14 mouse cellular contexts compared by ENCODE assay signal in the genomic region with DNA sequence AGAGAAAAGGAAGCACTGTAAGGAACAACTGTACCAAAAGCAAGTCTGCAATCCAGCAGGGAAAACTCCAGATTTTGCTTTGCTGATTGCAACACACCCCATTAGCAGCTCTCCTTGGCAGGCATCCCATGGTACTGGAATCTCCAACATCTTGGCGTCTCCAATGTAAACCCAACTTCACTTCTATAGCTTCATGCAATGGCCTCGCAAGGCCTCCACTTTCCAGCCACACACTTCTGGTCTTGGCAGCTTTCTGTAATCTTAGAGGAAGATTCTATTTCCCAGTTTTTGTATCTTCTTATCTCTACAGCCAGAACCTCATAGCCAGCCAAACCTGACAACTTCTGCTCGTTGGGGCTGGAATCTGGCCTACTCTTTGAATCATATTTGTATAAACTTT. TPM values are rescaled to one million over a fixed set of nuclear protein-coding genes. Genes with fewer than 3 reads are reported as not detected.
DNase-seq lines count a peak whose midpoint lies in the region; ATAC-seq and TF ChIP-seq lines count a peak whose summit lies in the region.
"Had no signal": no experiment of that assay in that cellular context is flagged by ENCODE, and none has a peak within 500 bp of the region (broad histone marks: within the 10 kb centered on the region; RNA-seq: fewer than 3 reads in every experiment).

No protein-coding gene starts in this region.

- H3K4me2 ChIP-seq in forebrain, postnatal 0 days (ENCODE audit: low read depth) = no peak overlapping the region
- H3K4me2 ChIP-seq in forebrain, embryonic 12.5 days = no peak overlapping the region
- H3K4me2 ChIP-seq in intestine, embryonic 16.5 days (ENCODE audit: low read depth, low read length) = no peak overlapping the region
- no peak overlapping the region for H3K4me2 ChIP-seq in midbrain, embryonic 11.5 days
- H3K4me2 ChIP-seq: midbrain, embryonic 12.5 days had no signal

- peak; percentile 33 for DNase-seq in forebrain, postnatal 0 days
- DNase-seq in urinary bladder, postnatal 14 days (ENCODE audit: low spot score) = peak; percentile 43
- DNase-seq in urinary bladder, adult 2 months (ENCODE audit: low spot score) = no peak
- peak; percentile 4 for DNase-seq in telencephalon, adult 2 months (ENCODE audit: low read depth, low spot score)
- DNase-seq in midbrain, embryonic 11.5 days (ENCODE audit: low spot score, missing footprints) = no peak
- DNase-seq in thymus, adult 2 months = no peak
- DNase-seq: cerebellum, adult 8-10 months; kidney, postnatal 36 days had no signal

- no peak overlapping the region for H3K27ac ChIP-seq in forebrain, postnatal 0 days (ENCODE audit: low read depth, low read length)
- no peak overlapping the region for H3K27ac ChIP-seq in forebrain, embryonic 12.5 days
- H3K27ac ChIP-seq in intestine, embryonic 16.5 days (ENCODE audit: low read length) = no peak overlapping the region
- H3K27ac ChIP-seq in midbrain, embryonic 11.5 days (ENCODE audit: low read depth, low read length) = no peak overlapping the region
- no peak overlapping the region for H3K27ac ChIP-seq in thymus, adult 2 months (ENCODE audit: control insufficient read depth, insufficient read depth, low read length)
- H3K27ac ChIP-seq: midbrain, embryonic 12.5 days had no signal

- no peak for TF ChIP-seq CTCF in forebrain, postnatal 0 days (IDR thresholded peaks at IDR 0.05; ENCODE audit: low read depth)
- no peak for TF ChIP-seq CTCF in thymus, adult 2 months (IDR thresholded peaks at IDR 0.05; ENCODE audit: borderline replicate concordance, control insufficient read depth, extremely low read depth, insufficient read depth, low read length, poor library complexity)

- no peaks in the 10 kb centered on the region for H3K9me3 ChIP-seq in forebrain, postnatal 0 days (ENCODE audit: low read length)
- H3K9me3 ChIP-seq in forebrain, embryonic 12.5 days = no peaks in the 10 kb centered on the region
- no peaks in the 10 kb centered on the region for H3K9me3 ChIP-seq in intestine, embryonic 16.5 days (ENCODE audit: control insufficient read depth, low read length)
- no peaks in the 10 kb centered on the region for H3K9me3 ChIP-seq in midbrain, embryonic 11.5 days (ENCODE audit: control insufficient read depth, low read length)
- H3K9me3 ChIP-seq: midbrain, embryonic 12.5 days had no signal

- no peak overlapping the region for H3K9ac ChIP-seq in forebrain, postnatal 0 days
- no peak overlapping the region for H3K9ac ChIP-seq in forebrain, embryonic 12.5 days
- no peak overlapping the region for H3K9ac ChIP-seq in intestine, embryonic 16.5 days (ENCODE audit: low read depth, low read length)
- no peak overlapping the region for H3K9ac ChIP-seq in midbrain, embryonic 11.5 days (ENCODE audit: low read length)
- H3K9ac ChIP-seq: midbrain, embryonic 12.5 days had no signal

- no peaks in the 10 kb centered on the region for H3K36me3 ChIP-seq in forebrain, postnatal 0 days (ENCODE audit: insufficient read depth)
- H3K36me3 ChIP-seq in forebrain, embryonic 12.5 days (replicated peaks) = no peaks in the 10 kb centered on the region
- no peaks in the 10 kb centered on the region for H3K36me3 ChIP-seq in intestine, embryonic 16.5 days (ENCODE audit: control insufficient read depth, insufficient read depth, low read length)
- H3K36me3 ChIP-seq in midbrain, embryonic 11.5 days (ENCODE audit: control insufficient read depth, insufficient read depth, low read length) = no peaks in the 10 kb centered on the region
- no peaks in the 10 kb centered on the region for H3K36me3 ChIP-seq in thymus, adult 2 months (ENCODE audit: control insufficient read depth, insufficient read depth, low read length)

- H3K4me3 ChIP-seq in forebrain, postnatal 0 days (ENCODE audit: low read depth, low read length) = no peak overlapping the region
- H3K4me3 ChIP-seq in forebrain, embryonic 12.5 days (replicated peaks) = no peak overlapping the region
- H3K4me3 ChIP-seq in intestine, embryonic 16.5 days (ENCODE audit: low read length) = no peak overlapping the region
- no peak overlapping the region for H3K4me3 ChIP-seq in midbrain, embryonic 11.5 days (ENCODE audit: low read depth, low read length)
- H3K4me3 ChIP-seq in thymus, adult 2 months (ENCODE audit: control insufficient read depth, insufficient read depth, low read length) = no peak overlapping the region
- H3K4me3 ChIP-seq: midbrain, embryonic 12.5 days had no signal

- no peak for TF ChIP-seq POLR2A in thymus, adult 2 months (IDR thresholded peaks at IDR 0.05; ENCODE audit: control insufficient read depth, extremely low read depth, insufficient read depth, low read length, poor library complexity)

- WGBS in forebrain, postnatal 0 days = 68% methylated on average over 3 of the region's 3 CpGs
- WGBS in forebrain, embryonic 12.5 days = 95% methylated on average over 3 of the region's 3 CpGs
- WGBS in intestine, embryonic 16.5 days = 53% methylated on average over 3 of the region's 3 CpGs
- WGBS in midbrain, embryonic 11.5 days = 88% methylated on average over 3 of the region's 3 CpGs
- 82% methylated on average over 3 of the region's 3 CpGs for WGBS in thymus, adult 2 months

- peak; percentile 27; the same call in 1 of the 2 replicates for ATAC-seq in forebrain, postnatal 0 days
- ATAC-seq in forebrain, embryonic 12.5 days (ENCODE audit: low FRiP score) = no peak
- peak; percentile 58 for ATAC-seq in intestine, embryonic 16.5 days
- no peak for ATAC-seq in midbrain, embryonic 11.5 days (ENCODE audit: low FRiP score)

- no peaks in the 10 kb centered on the region for H3K27me3 ChIP-seq in forebrain, postnatal 0 days (ENCODE audit: insufficient read depth, low read length)
- H3K27me3 ChIP-seq in forebrain, embryonic 12.5 days = no peaks in the 10 kb centered on the region
- H3K27me3 ChIP-seq in intestine, embryonic 16.5 days (replicated peaks; ENCODE audit: control insufficient read depth, insufficient read depth, low read length) = no peaks in the 10 kb centered on the region
- no peaks in the 10 kb centered on the region for H3K27me3 ChIP-seq in midbrain, embryonic 11.5 days (ENCODE audit: control insufficient read depth, insufficient read depth, low read length)
- no peaks in the 10 kb centered on the region for H3K27me3 ChIP-seq in thymus, adult 2 months (ENCODE audit: control insufficient read depth, insufficient read depth, low read length)
- H3K27me3 ChIP-seq: midbrain, embryonic 12.5 days had no signal

- no peaks in the 10 kb centered on the region for H3K4me1 ChIP-seq in forebrain, postnatal 0 days (ENCODE audit: insufficient read depth)
- H3K4me1 ChIP-seq in forebrain, embryonic 12.5 days = no peaks in the 10 kb centered on the region
- no peaks in the 10 kb centered on the region for H3K4me1 ChIP-seq in intestine, embryonic 16.5 days (ENCODE audit: control insufficient read depth, insufficient read depth, low read length)
- no peaks in the 10 kb centered on the region for H3K4me1 ChIP-seq in midbrain, embryonic 11.5 days (ENCODE audit: control insufficient read depth, insufficient read depth, low read length)
- H3K4me1 ChIP-seq in thymus, adult 2 months (replicated peaks; ENCODE audit: control insufficient read depth, insufficient read depth, low read length) = no peaks in the 10 kb centered on the region
- H3K4me1 ChIP-seq: midbrain, embryonic 12.5 days had no signal

RNA-seq across cellular contexts. Expression of gene Gimd1, which starts 22.2 kb away (rescaled TPM):
- total RNA-seq in forebrain, postnatal 0 days (2014; rRNA removed) = not detected in 2 replicates
- not detected in 2 replicates for polyA plus RNA-seq in forebrain, postnatal 0 days (2015; fragmentation: Nextera tagmentation; extraction: Ambion mirVana)
- polyA plus RNA-seq in forebrain, embryonic 12.5 days (2016; fragmentation: Nextera tagmentation; extraction: Ambion mirVana) = not detected in 2 replicates
- polyA plus RNA-seq in urinary bladder, adult 2 months (2012; rRNA removed) = not detected in 2 replicates
- 19.7 and 22.8 TPM in 2 replicates for polyA plus RNA-seq in intestine, embryonic 16.5 days (2015; fragmentation: Nextera tagmentation; extraction: Ambion mirVana)
- not detected in 2 replicates for polyA plus RNA-seq in midbrain, embryonic 11.5 days (2014; fragmentation: Nextera tagmentation; extraction: Ambion mirVana)
- polyA plus RNA-seq in thymus, adult 2 months (2012; rRNA removed) = not detected in 2 replicates
- total RNA-seq: neutrophil, adult 5-6 weeks had no signal
- polyA plus RNA-seq: heart, postnatal 0 days; limb, embryonic 11.5 days; midbrain, embryonic 12.5 days had no signal

RNA-seq across cellular contexts. Expression of gene Tbck, which starts 32.2 kb away (rescaled TPM):
- total RNA-seq in forebrain, postnatal 0 days (2014; rRNA removed) = 36.3 and 39.9 TPM in 2 replicates
- polyA plus RNA-seq in forebrain, postnatal 0 days (2015; fragmentation: Nextera tagmentation; extraction: Ambion mirVana) = 22.5 and 35.0 TPM in 2 replicates
- polyA plus RNA-seq in forebrain, embryonic 12.5 days (2016; fragmentation: Nextera tagmentation; extraction: Ambion mirVana) = 29.2 and 29.6 TPM in 2 replicates
- polyA plus RNA-seq in urinary bladder, adult 2 months (2012; rRNA removed) = 3.7 and 5.9 TPM in 2 replicates
- polyA plus RNA-seq in intestine, embryonic 16.5 days (2015; fragmentation: Nextera tagmentation; extraction: Ambion mirVana) = 14.3 and 14.9 TPM in 2 replicates
- 23.1 and 27.4 TPM in 2 replicates for polyA plus RNA-seq in midbrain, embryonic 11.5 days (2014; fragmentation: Nextera tagmentation; extraction: Ambion mirVana)
- polyA plus RNA-seq in thymus, adult 2 months (2012; rRNA removed) = 4.7 and 5.0 TPM in 2 replicates

RNA-seq across cellular contexts. Expression of gene Aimp1, which starts 32.4 kb away (rescaled TPM):
- 82.9 and 115 TPM in 2 replicates for total RNA-seq in forebrain, postnatal 0 days (2014; rRNA removed)
- polyA plus RNA-seq in forebrain, postnatal 0 days (2015; fragmentation: Nextera tagmentation; extraction: Ambion mirVana) = 65.5 and 76.9 TPM in 2 replicates
- 70.2 and 70.4 TPM in 2 replicates for polyA plus RNA-seq in forebrain, embryonic 12.5 days (2016; fragmentation: Nextera tagmentation; extraction: Ambion mirVana)
- polyA plus RNA-seq in urinary bladder, adult 2 months (2012; rRNA removed) = 71.3 and 81.6 TPM in 2 replicates
- polyA plus RNA-seq in intestine, embryonic 16.5 days (2015; fragmentation: Nextera tagmentation; extraction: Ambion mirVana) = 75.5 and 78.8 TPM in 2 replicates
- 87.0 and 94.1 TPM in 2 replicates for polyA plus RNA-seq in midbrain, embryonic 11.5 days (2014; fragmentation: Nextera tagmentation; extraction: Ambion mirVana)
- 15.0 and 17.4 TPM in 2 replicates for polyA plus RNA-seq in thymus, adult 2 months (2012; rRNA removed)

Comparison
In these comparisons a context has a peak if more than half of its experiments do, and no peak if none do; other contexts are left out.
1. ATAC-seq: peak in forebrain, postnatal 0 days (single experiment) and intestine, embryonic 16.5 days (single experiment); none in forebrain, embryonic 12.5 days (single experiment) and midbrain, embryonic 11.5 days (single experiment).
2. DNase-seq: peak in forebrain, postnatal 0 days (single experiment), urinary bladder, postnatal 14 days (single experiment) and telencephalon, adult 2 months (single experiment); none in urinary bladder, adult 2 months (single experiment), midbrain, embryonic 11.5 days (single experiment) and thymus, adult 2 months (single experiment).
3. RNA of gene Gimd1, which starts 22.2 kb away (polyA plus RNA-seq): 19.7 to 22.8 TPM in intestine, embryonic 16.5 days; not detected in forebrain, postnatal 0 days, not detected in forebrain, embryonic 12.5 days, not detected in urinary bladder, adult 2 months, not detected in midbrain, embryonic 11.5 days and not detected in thymus, adult 2 months; every median in the first group is over 10 times any median in the second.